Mouse (Mus musculus): ENCODE measurements at regions not wholly inside any gene's neighbourhood (a gene's known extent, or its start where the extent isn't known, plus 50 kb on each side); places are given as distances from the start of the nearest gene placed in this dataset.

DNA sequence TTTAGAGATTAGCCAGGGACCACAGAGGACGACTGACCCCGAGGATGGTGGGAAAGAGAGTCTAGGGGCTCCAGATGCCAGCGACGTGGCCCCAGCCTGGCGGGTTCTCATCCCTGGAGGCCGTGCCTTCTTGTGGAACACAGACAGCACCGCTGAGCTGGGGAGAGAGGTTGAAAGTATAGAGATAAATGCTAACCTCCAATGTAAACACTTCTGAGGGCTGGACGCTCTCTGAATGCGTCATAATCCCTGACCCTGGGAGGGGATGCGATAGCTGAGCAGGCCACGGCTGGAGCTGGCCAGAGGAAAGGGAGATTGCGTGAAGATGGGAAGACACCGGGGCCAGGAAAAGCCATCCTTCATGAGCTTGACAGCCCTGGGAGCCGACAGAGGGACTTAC, 126.5 kb downstream of the Tbx5 start:
- TF ChIP-seq POLR2A (IDR thresholded peaks at IDR 0.05; ENCODE audit: borderline replicate concordance, extremely low read depth, low read depth, low read length) (no peak), CTCF (IDR thresholded peaks at IDR 0.05; ENCODE audit: insufficient read depth, low read length) (no peak)

Data from lung, adult 2 months (tissue).